Mouse (Mus musculus) spleen, postnatal 10 days (tissue): Measurements from ENCODE around the gene Ldb2.

Experiments used
- DNase-seq, 2 experiments: peaks; one replicate each; pipeline ENCODE4 v3.0.0; 2021 to 2022; ENCODE audit warnings: low spot score in 2 of 2

Gene Ldb2

GRCm38 (mm10) chr5:44548468-44548867 lies 251.0 kb downstream of the Ldb2 start:
- no peak for DNase-seq

GRCm38 (mm10) chr5:44543472-44544132 lies 255.9 kb downstream of the Ldb2 start:
- DNase-seq: no peak

GRCm38 (mm10) chr5:44541748-44542147 lies 257.7 kb downstream of the Ldb2 start:
- no peak for DNase-seq

- DNase-seq: no peak
Observed at GRCm38 (mm10) chr5:44538687-44539086, 260.8 kb downstream of the Ldb2 start.

- DNase-seq: no peak
Observed at GRCm38 (mm10) chr5:44538000-44538395, 261.5 kb downstream of the Ldb2 start.

GRCm38 (mm10) chr5:44537316-44537999 lies 262.0 kb downstream of the Ldb2 start:
- no peak for DNase-seq

- DNase-seq: no peak
Observed at GRCm38 (mm10) chr5:44529466-44529865, 270.0 kb downstream of the Ldb2 start.

- no peak for DNase-seq
Observed at GRCm38 (mm10) chr5:44529001-44529400, 270.5 kb downstream of the Ldb2 start.

- no peak for DNase-seq
Observed at GRCm38 (mm10) chr5:44505221-44505620, 294.3 kb downstream of the Ldb2 start.

GRCm38 (mm10) chr5:44504786-44505185 lies 294.7 kb downstream of the Ldb2 start:
- DNase-seq: no peak

GRCm38 (mm10) chr5:44498229-44498628 lies 301.3 kb downstream of the Ldb2 start:
- no peak for DNase-seq

- DNase-seq: no peak
Observed at GRCm38 (mm10) chr5:44496854-44497253, 302.6 kb downstream of the Ldb2 start.

GRCm38 (mm10) chr5:44495092-44495491 lies 304.4 kb downstream of the Ldb2 start:
- DNase-seq: no peak

GRCm38 (mm10) chr5:44494133-44494532 lies 305.3 kb downstream of the Ldb2 start:
- no peak for DNase-seq

- no peak for DNase-seq
Observed at GRCm38 (mm10) chr5:44491526-44491925, 308.0 kb downstream of the Ldb2 start.

GRCm38 (mm10) chr5:44490462-44490861 lies 309.0 kb downstream of the Ldb2 start:
- no peak for DNase-seq

GRCm38 (mm10) chr5:44483426-44484106 lies 315.9 kb downstream of the Ldb2 start:
- no peak for DNase-seq

GRCm38 (mm10) chr5:44481406-44481805 lies 318.1 kb downstream of the Ldb2 start:
- DNase-seq: no peak

GRCm38 (mm10) chr5:44476356-44476755 lies 323.1 kb downstream of the Ldb2 start:
- no peak for DNase-seq

GRCm38 (mm10) chr5:44475543-44475942 lies 323.9 kb downstream of the Ldb2 start:
- no peak for DNase-seq

GRCm38 (mm10) chr5:44473857-44474762 lies 325.4 kb downstream of the Ldb2 start:
- no peak for DNase-seq

GRCm38 (mm10) chr5:44465238-44465637 lies 334.2 kb downstream of the Ldb2 start:
- no peak for DNase-seq
